Mouse (Mus musculus) heart, postnatal 14 days (tissue): ENCODE measurements around the gene Mrnip. TPM values are rescaled to one million over a fixed set of nuclear protein-coding genes. Genes with fewer than 3 reads are reported as not detected.

ENCODE experiments used
- DNase-seq, 2 experiments: peaks; one replicate each; pipeline ENCODE4 v3.0.0; 2021 to 2022
- intact Hi-C: fragments of 180-260 bp; cut with DNase I; formaldehyde crosslinking; loops from one replicate; pipeline ENCODE4 v1.15.1; 2025
- total RNA-seq, 2 experiments: library from RNA; stranded (reverse); gene quantifications; 2 replicates each; pipeline ENCODE4 v1.2.3; 2021

Mrnip gene
- total RNA-seq, 2 experiments from 2014 or later, result 3.4 to 4.3 TPM

GRCm38 (mm10) chr11:50219833-50220232 lies 45.6 kb downstream of the Mrnip start:
- no peak for DNase-seq
- intact Hi-C loops, result no loop called here

GRCm38 (mm10) chr11:50222559-50223276 lies 48.5 kb downstream of the Mrnip start:
- no peak for DNase-seq
- intact Hi-C loops, result no loop called here

DNA sequence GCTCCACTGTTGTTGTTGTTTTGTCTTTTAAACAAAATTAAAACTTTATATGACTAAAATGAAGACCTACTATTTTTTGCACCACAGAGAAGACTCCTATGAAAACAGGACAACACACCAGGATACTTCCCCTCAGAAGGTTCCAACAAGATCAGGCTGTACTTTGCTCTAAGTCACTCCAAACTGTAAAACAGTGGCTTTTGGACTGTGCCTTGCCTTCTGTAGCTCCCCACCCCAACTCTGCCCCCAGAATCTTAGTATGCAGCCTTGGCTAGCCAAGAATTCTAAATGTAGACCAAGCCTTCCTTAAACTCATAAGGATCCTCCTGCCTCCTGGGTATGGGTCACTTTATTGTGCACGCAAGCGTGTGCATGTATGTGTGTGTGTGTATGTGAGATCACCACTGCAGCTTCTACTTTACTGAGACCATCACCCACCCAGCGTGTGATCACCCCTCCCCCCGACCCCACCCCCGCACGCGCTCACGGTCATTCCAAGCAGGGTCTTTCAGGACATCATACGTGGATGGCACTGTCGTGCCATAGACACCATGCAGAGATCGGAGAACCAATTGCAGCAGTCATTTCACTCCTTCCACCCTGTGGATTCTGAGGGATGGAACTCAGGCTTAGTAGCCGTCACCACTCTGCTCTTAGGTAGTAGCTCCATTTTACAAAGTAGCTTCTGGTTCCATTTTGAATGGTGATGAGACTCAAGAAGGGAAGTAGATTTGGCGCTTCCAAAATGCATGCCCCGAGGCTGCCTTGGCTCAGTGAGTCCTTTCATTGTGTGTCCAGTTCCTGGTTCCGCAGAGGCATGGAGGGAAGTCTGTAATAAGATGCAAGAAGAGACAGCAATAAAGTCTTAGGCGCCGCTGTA lies 49.8 kb downstream of the Mrnip start:
- DNase-seq, result no peak
- intact Hi-C loops, result loop anchor here (2.0 kb wide), 1 partner anchor 13 kb away; the partner anchor contains the start of genes Mgat4b and Sqstm1

- intact Hi-C loops, result loop anchor here (2.0 to 5.0 kb wide), 2 partner anchors 14 to 48 kb away; partner anchors contain the start of genes Mgat4b and Sqstm1
- peak; percentile 92 to 94 for DNase-seq
Observed at GRCm38 (mm10) chr11:50224671-50225530, 50.7 kb downstream of the Mrnip start.

- DNase-seq, result peak in 1 of 2 experiments; percentile 54
- intact Hi-C loops, result loop anchor here (2.0 to 5.0 kb wide), 2 partner anchors 15 to 48 kb away; partner anchors contain the start of genes Mgat4b and Sqstm1
Observed at GRCm38 (mm10) chr11:50225611-50226378, 51.6 kb downstream of the Mrnip start.

- DNase-seq, result no peak
- intact Hi-C loops, result loop anchor here (5.0 kb wide), 1 partner anchor 49 kb away; no protein-coding TSS in a partner anchor
Observed at GRCm38 (mm10) chr11:50226406-50226805, 52.2 kb downstream of the Mrnip start.

DNA sequence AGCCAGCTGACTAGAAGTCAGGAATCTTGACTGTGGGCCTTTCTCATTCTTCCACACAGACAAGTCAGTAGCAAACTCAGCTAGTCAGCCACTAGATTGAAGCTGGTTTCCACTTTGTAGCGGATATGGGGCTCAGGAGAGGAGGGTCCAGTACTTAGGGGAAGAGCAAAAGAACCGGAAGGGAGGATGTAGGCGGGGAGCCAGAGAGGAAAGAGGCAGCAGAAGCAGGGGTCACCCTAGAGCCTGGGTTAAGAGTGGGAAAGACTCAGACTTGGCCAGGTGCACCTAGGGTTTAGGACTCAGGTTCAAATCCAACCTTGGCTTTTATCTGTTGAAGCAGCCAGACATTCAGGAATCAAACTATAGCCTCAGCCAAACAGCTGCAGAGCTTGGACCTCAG lies 53.0 kb downstream of the Mrnip start:
- no peak for DNase-seq
- intact Hi-C loops, result loop anchor here (5.0 kb wide), 1 partner anchor 50 kb away; no protein-coding TSS in a partner anchor

- DNase-seq, result no peak
- intact Hi-C loops, result loop anchor here (5.0 kb wide), 1 partner anchor 50 kb away; no protein-coding TSS in a partner anchor
Observed at GRCm38 (mm10) chr11:50227736-50228135, 53.5 kb downstream of the Mrnip start.

DNA sequence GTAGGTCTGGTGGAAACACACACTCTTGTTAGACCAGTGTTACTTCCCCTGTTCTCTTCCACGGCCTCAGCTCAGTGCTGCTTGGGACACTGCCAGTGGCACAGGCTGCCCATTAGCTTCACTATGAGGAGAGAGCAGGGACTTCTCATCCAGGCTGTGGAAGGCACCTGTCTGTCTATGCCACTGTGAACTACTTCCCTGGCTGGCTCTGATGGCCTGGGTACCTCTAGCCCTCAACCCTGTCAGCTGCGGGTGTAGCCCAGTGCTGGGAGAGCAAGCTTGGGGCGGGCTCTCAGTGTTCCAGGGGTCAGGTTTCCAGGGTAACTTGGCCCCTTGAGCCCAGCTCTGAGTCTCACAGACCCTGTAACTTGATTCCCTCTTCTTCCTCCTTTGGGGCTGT lies 54.5 kb downstream of the Mrnip start:
- intact Hi-C loops, result loop anchor here (5.0 kb wide), 1 partner anchor 51 kb away; no protein-coding TSS in a partner anchor
- no peak for DNase-seq

- peak in 1 of 2 experiments; percentile 56 for DNase-seq
- intact Hi-C loops, result loop anchor here (5.0 kb wide), 1 partner anchor 52 kb away; no protein-coding TSS in a partner anchor
Observed at GRCm38 (mm10) chr11:50229252-50229910, 55.1 kb downstream of the Mrnip start.

DNA sequence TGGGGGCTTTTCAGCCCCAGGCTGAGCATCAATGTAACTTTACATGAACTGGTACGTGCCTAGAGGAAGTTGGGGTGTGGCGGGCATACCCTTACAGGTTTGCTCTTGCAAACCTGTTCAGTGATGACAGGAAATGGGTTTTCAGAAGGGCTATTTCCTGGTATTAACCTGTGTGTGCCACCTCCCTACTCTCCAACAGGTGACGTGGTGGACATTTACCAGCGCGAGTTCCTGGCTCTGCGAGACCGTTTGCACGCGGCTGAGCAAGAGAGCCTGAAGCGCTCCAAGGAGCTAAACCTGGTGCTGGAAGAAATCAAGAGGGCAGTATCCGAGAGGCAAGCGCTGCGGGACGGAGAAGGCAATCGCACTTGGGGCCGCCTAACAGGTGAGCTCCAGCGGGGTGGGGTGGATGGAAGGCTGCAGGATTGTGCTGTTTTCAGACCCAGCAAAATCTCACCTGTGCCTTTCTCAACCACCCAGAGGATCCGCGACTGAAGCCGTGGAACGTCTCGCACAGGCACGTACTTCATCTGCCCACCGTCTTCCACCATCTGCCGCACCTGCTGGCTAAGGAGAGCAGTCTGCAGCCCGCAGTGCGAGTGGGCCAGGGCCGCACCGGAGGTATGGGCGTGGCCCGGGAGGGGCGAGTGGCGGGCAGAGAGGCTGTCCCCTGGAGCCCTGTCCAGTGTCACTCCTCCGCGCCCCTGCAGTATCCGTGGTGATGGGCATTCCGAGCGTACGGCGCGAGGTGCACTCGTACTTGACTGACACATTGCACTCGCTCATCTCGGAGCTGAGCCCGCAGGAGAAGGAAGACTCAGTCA lies 56.4 kb downstream of the Mrnip start:
- intact Hi-C loops, result loop anchor here (5.0 kb wide), 1 partner anchor 243 kb away; no protein-coding TSS in a partner anchor
- DNase-seq, result no peak

DNA sequence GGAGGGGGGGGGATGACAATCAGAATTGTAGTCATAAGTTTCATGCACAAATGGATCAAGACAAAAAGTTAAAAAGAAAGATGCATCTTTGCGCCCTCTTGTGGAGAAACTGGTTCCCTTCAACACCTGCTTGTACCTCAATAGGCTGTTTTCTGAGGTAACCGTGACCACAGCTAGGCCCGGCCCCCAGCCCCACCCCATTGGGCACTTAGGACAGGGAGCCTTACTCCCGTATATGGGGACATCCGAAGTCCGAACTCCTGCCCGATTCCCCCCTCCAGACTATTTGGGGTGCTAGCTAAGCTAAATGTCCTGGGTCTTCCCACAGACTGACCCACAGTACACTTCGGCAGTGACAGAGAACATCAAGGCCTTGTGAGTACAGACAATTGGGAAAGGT lies 57.2 kb downstream of the Mrnip start:
- intact Hi-C loops, result loop anchor here (5.0 kb wide), 1 partner anchor 244 kb away; no protein-coding TSS in a partner anchor
- DNase-seq, result peak in 1 of 2 experiments; percentile 51

- intact Hi-C loops, result loop anchor here (2.0 to 5.0 kb wide), 2 partner anchors 70 to 246 kb away; no protein-coding TSS in a partner anchor
- DNase-seq, result no peak
Observed at GRCm38 (mm10) chr11:50233022-50233421, 58.8 kb downstream of the Mrnip start.

DNA sequence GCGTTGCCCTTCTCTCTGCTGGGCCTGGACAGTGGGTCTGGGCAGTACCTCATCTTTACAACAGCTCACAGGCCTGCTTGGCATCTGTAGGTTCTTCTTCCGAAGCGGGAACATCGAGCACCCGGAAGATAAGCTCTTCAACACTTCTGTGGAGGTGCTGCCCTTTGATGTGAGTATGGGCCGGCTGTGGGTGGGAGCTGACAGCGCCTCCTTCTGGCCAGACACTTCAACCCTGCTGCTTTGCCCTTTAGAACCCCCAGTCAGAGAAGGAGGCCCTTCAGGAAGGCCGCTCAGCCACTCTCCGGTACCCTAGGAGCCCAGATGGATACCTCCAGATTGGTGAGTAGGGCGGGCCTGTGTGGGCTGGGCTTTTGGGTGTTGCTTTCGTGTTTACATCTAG lies 59.7 kb downstream of the Mrnip start:
- intact Hi-C loops, result loop anchor here (2.0 to 5.0 kb wide), 2 partner anchors 71 to 247 kb away; no protein-coding TSS in a partner anchor
- DNase-seq, result no peak

DNA sequence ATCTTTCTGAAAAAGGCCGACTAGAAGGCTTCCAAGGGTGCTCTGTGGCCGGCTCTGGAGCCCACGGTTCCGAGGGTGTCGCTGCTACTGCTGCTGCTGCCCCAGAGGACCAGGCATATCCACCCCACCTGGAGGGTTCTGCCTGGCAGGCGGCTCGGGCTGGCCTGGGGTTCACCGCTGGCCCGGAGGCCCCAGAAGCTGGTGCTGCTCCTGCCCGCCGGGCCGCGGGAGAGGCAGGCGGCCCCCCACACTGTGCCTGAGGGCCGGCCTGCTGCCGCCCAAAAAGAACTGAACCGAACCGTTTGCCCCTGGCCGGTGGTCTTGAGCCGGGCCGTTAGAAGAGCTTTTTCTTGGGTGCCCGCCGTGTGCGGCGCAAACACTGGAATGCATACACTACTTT lies 60.4 kb downstream of the Mrnip start:
- intact Hi-C loops, result loop anchor here (5.0 kb wide), 1 partner anchor 247 kb away; no protein-coding TSS in a partner anchor
- DNase-seq, result no peak

GRCm38 (mm10) chr11:50236540-50236936 lies 62.3 kb downstream of the Mrnip start:
- peak; percentile 91 to 92 for DNase-seq
- intact Hi-C loops, result loop anchor here (2.0 kb wide), 2 partner anchors 56 to 128 kb away; partner anchors contain the start of gene Maml1
